Mouse (Mus musculus) pancreas, adult 10 weeks (tissue): Measurements from ENCODE around the gene Tgm7. TPM values are rescaled to one million over a fixed set of nuclear protein-coding genes. Genes with fewer than 3 reads are reported as not detected.

ENCODE experiments used
- polyA plus RNA-seq: library from polyadenylated mRNA; stranded (reverse); fragments of 350-450 nt; fragmentation: Illumina TruSeq; extraction: RNeasy Lipid Tissue Mini Kit (QIAGEN cat#74804); gene quantifications from one replicate; pipeline ENCODE4 v1.2.3, GENCODE M21; 2015; ENCODE audit warnings: low read depth, low replicate concordance; ENCODE audit not compliant: insufficient read depth

Tgm7 gene
- polyA plus RNA-seq, result not detected

GRCm38 (mm10) chr2:121109695-121110094 is at the start of gene Tgm7:
Gene Tgm7, minus strand, starts transcription at chr2:121109795.

GRCm38 (mm10) chr2:121140018-121140882 is 30.7 kb upstream of the Tgm7 start, which contains the start of the genes Adal and Lcmt2:
Gene Adal, plus strand, starts transcription at chr2:121140428.
Gene Lcmt2, minus strand, starts transcription at chr2:121140653.

GRCm38 (mm10) chr2:121085480-121086185 is 24.0 kb downstream of the Tgm7 start, which contains the start of gene Tgm5:
Gene Tgm5, minus strand, starts transcription at chr2:121085841.

Other genes starting within 250 kb of the Tgm7 start
- gene Ubr1, start 139.1 kb downstream of the Tgm7 start, polyA plus RNA-seq, result 9.2 TPM
- 3.8 TPM for gene Tmem62, start 132.8 kb downstream of the Tgm7 start, polyA plus RNA-seq
- 10.7 TPM for gene Ccndbp1, start 101.4 kb downstream of the Tgm7 start, polyA plus RNA-seq
- gene Epb42, start 72.7 kb downstream of the Tgm7 start, polyA plus RNA-seq, result not detected
- gene Tgm5, start 24.0 kb downstream of the Tgm7 start, polyA plus RNA-seq, result not detected
- 4.0 TPM for gene Adal, start 30.6 kb upstream of the Tgm7 start, polyA plus RNA-seq
- gene Lcmt2, start 30.9 kb upstream of the Tgm7 start, polyA plus RNA-seq, result 2.0 TPM
- 8.5 TPM for gene Tubgcp4, start 60.9 kb upstream of the Tgm7 start, polyA plus RNA-seq
- gene Zscan29, start 61.3 kb upstream of the Tgm7 start, polyA plus RNA-seq, result 4.1 TPM
- gene Trp53bp1, start 161.6 kb upstream of the Tgm7 start, polyA plus RNA-seq, result 18.3 TPM
- gene Map1a, start 179.8 kb upstream of the Tgm7 start, polyA plus RNA-seq, result 3.7 TPM
- 6.6 TPM for gene Ppip5k1, start 245.6 kb upstream of the Tgm7 start, polyA plus RNA-seq
- gene Ckmt1, start 247.9 kb upstream of the Tgm7 start, polyA plus RNA-seq, result 9.1 TPM